In genomic region chr7:92196004-92196403, GRCm38 (mm10) we compare ENCODE assay signal across 21 mouse cellular contexts.
DNase-seq lines count a peak whose midpoint lies in the region; ATAC-seq and TF ChIP-seq lines count a peak whose summit lies in the region.
"Had no signal": no experiment of that assay in that cellular context is flagged by ENCODE, and none has a peak within 500 bp of the region (broad histone marks: within the 10 kb centered on the region; RNA-seq: fewer than 3 reads in every experiment).

No protein-coding gene starts in this region.

- no peak overlapping the region for H3K4me2 ChIP-seq in midbrain, postnatal 0 days (ENCODE audit: low read depth, low read length, poor library complexity, severe bottlenecking)
- no peak overlapping the region for H3K4me2 ChIP-seq in midbrain, embryonic 15.5 days
- H3K4me2 ChIP-seq: heart, embryonic 15.5 days; limb, embryonic 13.5 days; midbrain, embryonic 12.5 days had no signal

- intact Hi-C loops in gastrocnemius, postnatal 14 days (cut with DNase I; ENCODE audit: low total_unique reads) = no loop called here

- TF ChIP-seq CTCF in midbrain, postnatal 0 days (IDR thresholded peaks at IDR 0.05) = no peak

- ATAC-seq in midbrain, postnatal 0 days (ENCODE audit: low FRiP score) = no peak
- no peak for ATAC-seq in midbrain, embryonic 15.5 days (replicated peaks)
- ATAC-seq in erythroblast, adult 5-6 weeks (replicated peaks; ENCODE audit: low FRiP score, poor library complexity, severe bottlenecking) = no peak

- peak; percentile 6 for DNase-seq in gastrocnemius, postnatal 14 days
- no peak for DNase-seq in gastrocnemius, postnatal 10 days
- peak; percentile 44 for DNase-seq in midbrain, postnatal 0 days (ENCODE audit: low spot score)
- DNase-seq in cerebellum, adult 9-10 months = peak; percentile 96
- DNase-seq in right cerebral cortex, postnatal 36 days (ENCODE audit: low spot score in 2 of 2) = no peak
- DNase-seq in frontal cortex, postnatal 25 days (ENCODE audit: low spot score in 2 of 2) = no peak
- DNase-seq: adrenal gland, postnatal 36 days; embryo, embryonic 11 days; gastrocnemius, postnatal 36 days; heart, postnatal 4 days; kidney, adult 2 months; kidney, postnatal 10 days; right cerebral cortex, postnatal 4 days had no signal

- H3K36me3 ChIP-seq in midbrain, postnatal 0 days (ENCODE audit: insufficient read depth, low read length) = no peaks in the 10 kb centered on the region
- H3K36me3 ChIP-seq in midbrain, embryonic 15.5 days (replicated peaks) = no peaks in the 10 kb centered on the region
- H3K36me3 ChIP-seq: heart, embryonic 15.5 days; limb, embryonic 13.5 days; midbrain, embryonic 12.5 days had no signal

- no peaks in the 10 kb centered on the region for H3K9me3 ChIP-seq in midbrain, postnatal 0 days (ENCODE audit: low read length)
- H3K9me3 ChIP-seq in midbrain, embryonic 15.5 days = no peaks in the 10 kb centered on the region
- H3K9me3 ChIP-seq: heart, embryonic 15.5 days; limb, embryonic 13.5 days; midbrain, embryonic 12.5 days had no signal

- 86% methylated on average over 4 of the region's 4 CpGs for WGBS in midbrain, postnatal 0 days
- WGBS in midbrain, embryonic 15.5 days = 81% methylated on average over 4 of the region's 4 CpGs

- H3K4me3 ChIP-seq in midbrain, postnatal 0 days (ENCODE audit: low read depth, low read length) = no peak overlapping the region
- no peak overlapping the region for H3K4me3 ChIP-seq in midbrain, embryonic 15.5 days
- H3K4me3 ChIP-seq: heart, embryonic 15.5 days; limb, embryonic 13.5 days; midbrain, embryonic 12.5 days had no signal

- no peak overlapping the region for H3K9ac ChIP-seq in midbrain, postnatal 0 days (replicated peaks; ENCODE audit: low read length, poor library complexity, severe bottlenecking)
- H3K9ac ChIP-seq in midbrain, embryonic 15.5 days = no peak overlapping the region
- H3K9ac ChIP-seq: heart, embryonic 15.5 days; limb, embryonic 13.5 days; liver, embryonic 14.5 days; midbrain, embryonic 12.5 days had no signal

- no peaks in the 10 kb centered on the region for H3K27me3 ChIP-seq in midbrain, postnatal 0 days (ENCODE audit: insufficient read depth, low read length)
- no peaks in the 10 kb centered on the region for H3K27me3 ChIP-seq in midbrain, embryonic 15.5 days (replicated peaks)
- H3K27me3 ChIP-seq: heart, embryonic 15.5 days; limb, embryonic 13.5 days; midbrain, embryonic 12.5 days had no signal

- H3K27ac ChIP-seq in midbrain, postnatal 0 days (ENCODE audit: low read depth, low read length) = no peak overlapping the region
- no peak overlapping the region for H3K27ac ChIP-seq in midbrain, embryonic 15.5 days
- H3K27ac ChIP-seq: heart, embryonic 15.5 days; limb, embryonic 13.5 days; liver, embryonic 14.5 days; macrophage; midbrain, embryonic 12.5 days; stomach, postnatal 0 days had no signal

- H3K4me1 ChIP-seq in midbrain, postnatal 0 days (ENCODE audit: insufficient read depth, low read length) = no peaks in the 10 kb centered on the region
- H3K4me1 ChIP-seq in midbrain, embryonic 15.5 days = no peaks in the 10 kb centered on the region
- H3K4me1 ChIP-seq: heart, embryonic 15.5 days; limb, embryonic 13.5 days; midbrain, embryonic 12.5 days had no signal

Comparison
In these comparisons a context has a peak if more than half of its experiments do, and no peak if none do; other contexts are left out.
1. DNase-seq: peak in gastrocnemius, postnatal 14 days (single experiment), midbrain, postnatal 0 days (single experiment) and cerebellum, adult 9-10 months (single experiment); none in gastrocnemius, postnatal 10 days (single experiment), right cerebral cortex, postnatal 36 days (0 of 2) and frontal cortex, postnatal 25 days (0 of 2).